Mouse (Mus musculus) thymus, adult 2 months (tissue): ENCODE measurements at regions not wholly inside any gene's neighbourhood (a gene's known extent, or its start where the extent isn't known, plus 50 kb on each side); places are given as distances from the start of the nearest gene placed in this dataset.

Experiments used
- CTCF ChIP-seq: fragments of 200-500 bp; IDR thresholded peaks from 2 replicates; pipeline ENCODE4 v1.5.1; 2012; ENCODE audit warnings: mild to moderate bottlenecking, control low read depth, low read length, moderate library complexity, borderline replicate concordance; ENCODE audit not compliant: control insufficient read depth, poor library complexity, insufficient read depth; ENCODE audit errors: extremely low read depth
- POLR2A ChIP-seq: fragments of 200-500 bp; IDR thresholded peaks from 2 replicates; pipeline ENCODE4 v1.6.1; 2012; ENCODE audit warnings: mild to moderate bottlenecking, low read length, control low read depth, moderate library complexity; ENCODE audit not compliant: control insufficient read depth, poor library complexity, insufficient read depth; ENCODE audit errors: extremely low read depth

DNA sequence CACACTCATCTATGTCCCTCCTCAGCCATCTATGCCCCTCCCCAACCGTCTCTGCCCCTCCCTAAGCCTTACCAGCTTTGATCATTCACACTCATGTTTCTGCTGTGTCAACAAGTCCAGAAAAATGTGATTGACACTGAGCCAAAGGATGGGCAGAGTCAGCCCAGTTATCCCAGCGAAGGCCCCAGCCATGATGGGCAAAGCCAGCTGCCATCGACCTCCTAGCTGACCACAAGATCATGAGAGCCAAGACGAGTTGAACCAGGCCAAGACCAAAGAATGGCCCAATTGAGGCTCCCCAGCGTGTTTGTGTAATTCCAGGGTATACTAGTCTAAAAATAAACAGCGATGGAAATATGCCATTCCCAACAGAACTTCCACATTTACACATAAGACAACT is 174.4 kb downstream of the Rpl14 start:
- TF ChIP-seq CTCF (no peak), POLR2A (no peak)
